Mouse (Mus musculus): ENCODE measurements around the gene Grin2c. TPM values are rescaled to one million over a fixed set of nuclear protein-coding genes. Genes with fewer than 3 reads are reported as not detected.

Gene Grin2c
- total RNA-seq, 2 experiments from 2014 or later, result not detected

- intact Hi-C loops (cut with DNase I), result no loop called here
- no peak for DNase-seq
Measured at GRCm38 (mm10) chr11:115234320-115235044, 32.6 kb downstream of the Grin2c start.

- intact Hi-C loops (cut with DNase I), result no loop called here
- no peak for DNase-seq
Measured at GRCm38 (mm10) chr11:115233526-115234290, 33.3 kb downstream of the Grin2c start.

- intact Hi-C loops (cut with DNase I), result no loop called here
- no peak for DNase-seq
Measured at GRCm38 (mm10) chr11:115232889-115233288, 34.2 kb downstream of the Grin2c start.

DNA sequence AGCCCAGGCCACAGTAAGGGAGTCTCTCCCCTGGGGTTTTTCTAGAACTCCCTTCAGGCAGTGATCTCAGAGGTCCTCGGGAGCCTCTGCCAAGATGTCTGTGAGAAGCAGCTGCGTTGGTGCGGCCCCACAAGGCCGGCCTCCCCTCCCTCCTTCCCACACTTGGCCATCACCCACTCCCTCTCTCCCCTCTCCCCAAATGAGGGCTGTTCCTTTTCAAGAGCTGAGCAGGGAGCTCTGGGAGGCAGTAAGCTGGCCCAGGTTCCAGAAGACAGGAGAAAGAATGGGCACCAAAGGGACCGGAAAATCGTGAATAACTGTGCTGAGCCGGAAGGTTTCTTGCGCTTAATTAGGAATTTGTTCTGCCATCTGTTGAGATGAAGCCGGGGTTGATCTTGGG lies 35.1 kb downstream of the Grin2c start:
- intact Hi-C loops (cut with DNase I), result no loop called here
- DNase-seq, result no peak

DNA sequence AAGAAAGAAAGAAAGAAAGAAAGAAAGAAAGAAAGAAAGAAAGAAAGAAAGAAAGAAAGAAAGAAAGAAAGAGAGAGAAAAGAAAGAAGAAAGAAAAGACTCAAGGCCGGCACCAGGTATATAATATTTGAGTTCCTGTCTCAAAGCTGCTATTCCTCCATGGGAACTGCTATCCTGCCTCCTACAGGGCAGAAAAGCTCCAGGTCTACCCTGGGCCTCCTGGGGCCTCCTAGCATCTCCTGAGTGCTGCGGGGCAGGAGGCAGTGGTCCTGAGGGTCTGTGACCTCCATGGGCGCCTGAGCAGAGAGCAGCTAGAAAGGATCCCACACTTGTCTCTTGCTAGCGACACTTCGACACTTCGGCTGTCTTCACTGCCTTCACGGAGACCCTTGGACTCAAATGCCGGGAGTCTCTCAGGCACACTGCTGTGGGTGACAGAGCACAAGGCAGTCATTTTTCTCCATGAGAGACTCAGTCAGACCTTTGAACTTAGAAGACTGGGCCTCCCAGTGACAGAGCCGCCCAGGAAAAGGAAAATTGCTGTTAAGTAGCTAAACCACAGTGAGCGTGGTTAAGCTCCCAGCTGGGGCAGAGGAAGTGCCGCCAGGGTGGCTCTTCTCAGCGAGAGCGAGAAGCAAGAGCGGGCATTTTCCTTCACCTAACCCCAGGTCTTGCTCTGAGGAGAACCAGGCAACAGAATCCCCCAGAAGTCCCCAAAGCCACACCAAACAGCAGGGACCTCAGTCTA lies 35.7 kb downstream of the Grin2c start:
- DNase-seq, result no peak
- intact Hi-C loops (cut with DNase I), result no loop called here

GRCm38 (mm10) chr11:115229021-115229930 lies 37.8 kb downstream of the Grin2c start:
- no peak for DNase-seq
- intact Hi-C loops (cut with DNase I), result no loop called here

GRCm38 (mm10) chr11:115228430-115228829 lies 38.6 kb downstream of the Grin2c start:
- intact Hi-C loops (cut with DNase I), result no loop called here
- no peak for DNase-seq

GRCm38 (mm10) chr11:115227640-115228039 lies 39.4 kb downstream of the Grin2c start:
- intact Hi-C loops (cut with DNase I), result no loop called here
- no peak for DNase-seq

DNA sequence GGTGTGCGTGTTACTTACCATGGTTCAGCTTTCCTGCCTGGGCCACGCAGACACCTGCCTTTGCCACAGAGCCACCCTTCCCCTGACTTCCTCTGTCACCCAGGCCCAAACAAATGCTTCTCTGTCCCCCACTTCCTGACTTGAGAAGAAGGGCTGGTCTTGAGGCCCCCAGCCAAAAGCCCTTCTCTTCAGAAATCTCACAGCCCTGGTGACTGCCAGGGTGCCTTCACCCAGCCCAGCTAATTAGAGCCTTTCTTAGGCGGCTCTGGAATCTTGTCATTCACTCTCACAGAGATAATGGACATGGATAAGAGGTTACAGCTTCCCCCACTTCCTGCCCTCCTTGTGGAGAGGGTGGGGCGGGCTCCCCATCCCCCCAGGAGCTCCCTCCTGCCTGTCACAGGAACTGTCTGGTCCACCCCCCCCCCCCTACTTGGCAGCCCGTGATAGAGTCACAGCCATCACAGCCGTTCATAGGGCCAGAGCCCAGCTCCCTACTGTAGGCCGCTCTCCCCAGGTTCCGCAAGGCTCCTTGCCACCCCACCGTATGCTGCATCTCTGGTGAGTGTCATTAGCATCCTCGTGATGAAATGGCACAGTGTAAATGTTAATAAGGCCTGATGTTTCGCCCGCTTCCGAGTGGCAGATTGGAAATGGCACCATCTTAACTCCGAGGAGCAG lies 40.1 kb downstream of the Grin2c start:
- no peak for DNase-seq
- intact Hi-C loops (cut with DNase I), result no loop called here

- intact Hi-C loops (cut with DNase I), result no loop called here
Measured at GRCm38 (mm10) chr11:115225301-115225700, 41.7 kb downstream of the Grin2c start.

DNA sequence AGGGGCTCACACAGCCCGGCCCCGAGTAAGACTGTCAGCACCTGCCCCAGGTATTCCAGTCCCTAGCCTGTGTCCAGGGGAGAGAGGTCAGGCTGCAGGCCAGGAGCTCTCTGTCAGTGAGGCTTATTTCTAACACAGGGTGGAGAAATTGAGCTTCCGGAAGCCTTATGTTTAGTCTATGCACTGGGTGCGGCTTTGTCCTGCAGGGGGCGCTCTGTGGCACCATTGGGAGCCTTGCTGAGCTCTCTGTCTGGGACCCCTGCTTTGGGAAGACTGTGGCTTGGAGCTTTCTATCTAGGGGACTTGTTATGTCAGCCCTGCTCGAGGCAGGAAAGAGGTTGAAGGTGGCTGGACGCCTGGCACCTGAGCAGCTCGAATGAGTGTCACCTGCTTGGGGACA lies 42.2 kb downstream of the Grin2c start:
- intact Hi-C loops (cut with DNase I), result no loop called here
- no peak for DNase-seq

More at GRCm38 (mm10) chr11:115225301-115225700, 41.7 kb downstream of the Grin2c start:
- DNase-seq, result no peak

GRCm38 (mm10) chr11:115223877-115224276 lies 43.2 kb downstream of the Grin2c start:
- intact Hi-C loops (cut with DNase I), result no loop called here
- DNase-seq, result no peak

DNA sequence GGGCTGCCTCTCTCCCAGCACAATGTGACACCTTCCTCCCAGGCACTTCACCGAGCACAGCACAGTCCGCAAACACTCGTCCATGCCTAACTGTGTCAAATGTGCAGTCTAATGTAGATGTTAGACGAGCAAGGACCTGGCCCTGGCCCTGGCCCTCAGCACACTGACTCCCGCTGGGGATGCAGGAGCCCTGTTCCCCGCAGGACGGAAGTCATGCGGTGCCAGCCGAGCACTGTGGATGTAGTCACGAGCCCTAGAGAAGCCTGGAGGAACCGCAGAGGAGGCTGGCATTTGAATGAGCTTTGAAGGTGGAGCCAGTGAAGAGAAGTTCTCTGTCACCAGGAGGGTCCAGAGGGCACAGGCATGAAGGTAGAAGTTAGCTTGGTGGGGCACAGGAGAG lies 43.6 kb downstream of the Grin2c start:
- intact Hi-C loops (cut with DNase I), result no loop called here
- DNase-seq, result no peak

DNA sequence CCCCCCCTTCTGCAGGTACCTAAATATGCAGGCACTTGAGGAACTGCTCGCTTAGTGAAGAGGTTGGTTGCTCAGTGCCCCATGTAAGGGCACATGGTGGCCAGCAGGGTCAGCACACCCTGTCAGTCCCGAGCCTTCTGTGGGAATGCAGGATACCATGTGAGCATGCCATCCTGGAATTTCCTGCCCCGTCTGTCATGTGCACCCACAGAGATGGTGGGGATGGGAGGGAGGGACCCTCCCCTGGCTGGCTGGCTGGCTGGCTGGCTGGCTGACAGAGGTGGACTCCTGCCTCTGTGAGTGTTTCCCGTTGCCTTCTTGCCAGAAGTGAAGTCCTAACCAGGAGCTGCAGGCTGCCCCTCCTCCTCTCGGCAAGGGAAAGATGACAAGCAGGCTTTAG lies 44.5 kb downstream of the Grin2c start:
- intact Hi-C loops (cut with DNase I), result no loop called here
- DNase-seq, result no peak

DNA sequence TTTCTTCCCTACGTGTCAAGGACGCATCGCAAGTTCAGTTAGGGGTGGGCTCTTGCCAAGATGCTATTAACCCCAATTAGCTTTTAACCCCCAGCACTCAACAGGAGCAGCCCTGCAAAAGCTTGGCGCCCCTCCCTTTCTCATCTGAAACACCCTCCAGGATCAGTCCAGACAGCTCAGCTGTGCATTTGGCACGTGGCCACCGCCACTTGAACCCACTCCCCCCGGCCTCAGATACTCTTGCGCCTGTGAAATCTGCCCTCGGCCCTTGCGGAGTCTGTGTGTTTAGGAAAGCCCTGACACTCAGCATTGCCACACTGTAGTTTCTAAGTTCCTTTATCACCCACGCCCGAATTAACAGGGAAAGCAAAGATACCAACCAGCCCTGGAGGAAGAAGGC lies 45.0 kb downstream of the Grin2c start:
- intact Hi-C loops (cut with DNase I), result no loop called here
- DNase-seq, result no peak

- intact Hi-C loops (cut with DNase I), result no loop called here
- DNase-seq, result no peak
Measured at GRCm38 (mm10) chr11:115219685-115220084, 47.4 kb downstream of the Grin2c start.

DNA sequence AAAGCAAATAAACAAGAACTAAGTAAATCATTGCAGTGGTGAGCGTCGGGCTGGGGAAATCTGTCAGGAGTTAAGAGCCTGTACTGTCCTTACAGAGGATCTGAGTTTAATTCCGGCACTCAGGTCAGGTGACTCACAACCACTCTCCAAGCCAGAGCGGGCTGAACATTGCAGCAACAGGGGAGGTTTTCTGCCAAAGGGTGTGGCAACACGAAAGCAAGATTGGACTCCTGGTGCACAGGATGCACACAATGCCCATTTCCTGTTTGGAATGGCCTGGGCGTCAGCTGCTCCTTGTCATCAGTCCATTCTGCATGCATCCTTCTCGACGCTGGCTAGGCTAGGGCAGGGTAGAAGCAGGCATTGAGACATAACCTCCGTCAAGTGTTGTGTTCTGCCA lies 47.8 kb downstream of the Grin2c start:
- intact Hi-C loops (cut with DNase I), result no loop called here
- no peak for DNase-seq

GRCm38 (mm10) chr11:115217439-115218410 lies 49.3 kb downstream of the Grin2c start:
- DNase-seq, result no peak
- intact Hi-C loops (cut with DNase I), result no loop called here

- DNase-seq, result no peak
- intact Hi-C loops (cut with DNase I), result no loop called here
Measured at GRCm38 (mm10) chr11:115215123-115215522, 51.9 kb downstream of the Grin2c start.
